Mouse (Mus musculus) gonadal fat pad, adult 2 months (tissue): ENCODE data around the gene Umad1. TPM values are rescaled to one million over a fixed set of nuclear protein-coding genes. Genes with fewer than 3 reads are reported as not detected.
"Not testable (repeated sequence)": the region's sequence is repeated elsewhere in the genome, so short reads cannot be mapped to it uniquely, and the experiment has no call there.

Experiments
- DNase-seq: peaks from one replicate; pipeline ENCODE4 v3.0.0-alpha.2; 2012; ENCODE audit warnings: low read depth
- polyA plus RNA-seq: library from polyadenylated mRNA; depleted of rRNA; stranded (reverse); fragments of >200 nt; gene quantifications from 2 replicates; pipeline ENCODE4 v1.2.3, GENCODE M21; 2012

The Umad1 gene
- polyA plus RNA-seq, 1 experiment: 12.4 TPM

- DNase-seq: no peak
Observed at GRCm38 (mm10) chr6:8312554-8312953, 53.5 kb downstream of the Umad1 start.

GRCm38 (mm10) chr6:8316201-8316600 is 57.1 kb downstream of the Umad1 start:
- no peak for DNase-seq

GRCm38 (mm10) chr6:8319591-8319990 is 60.5 kb downstream of the Umad1 start:
- no peak for DNase-seq

- not testable (repeated sequence) for DNase-seq
Observed at GRCm38 (mm10) chr6:8331496-8331895, 72.4 kb downstream of the Umad1 start.

GRCm38 (mm10) chr6:8333380-8333779 is 74.3 kb downstream of the Umad1 start:
- DNase-seq: no peak

GRCm38 (mm10) chr6:8336487-8337390 is 77.7 kb downstream of the Umad1 start:
- no peak for DNase-seq

- DNase-seq: no peak
Observed at GRCm38 (mm10) chr6:8339453-8339852, 80.4 kb downstream of the Umad1 start.

- no peak for DNase-seq
Observed at GRCm38 (mm10) chr6:8343271-8343670, 84.2 kb downstream of the Umad1 start.

- no peak for DNase-seq
Observed at GRCm38 (mm10) chr6:8345219-8345856, 86.2 kb downstream of the Umad1 start.

- DNase-seq: no peak
Observed at GRCm38 (mm10) chr6:8347154-8347553, 88.1 kb downstream of the Umad1 start.

GRCm38 (mm10) chr6:8348344-8348743 is 89.3 kb downstream of the Umad1 start:
- no peak for DNase-seq

- no peak for DNase-seq
Observed at GRCm38 (mm10) chr6:8349060-8349670, 90.1 kb downstream of the Umad1 start.

GRCm38 (mm10) chr6:8351507-8351906 is 92.4 kb downstream of the Umad1 start:
- DNase-seq: no peak

GRCm38 (mm10) chr6:8352533-8353168 is 93.6 kb downstream of the Umad1 start:
- DNase-seq: peak; percentile 59

GRCm38 (mm10) chr6:8353461-8353860 is 94.4 kb downstream of the Umad1 start:
- no peak for DNase-seq

- DNase-seq: no peak
Observed at GRCm38 (mm10) chr6:8354846-8355245, 95.8 kb downstream of the Umad1 start.

GRCm38 (mm10) chr6:8358232-8358631 is 99.1 kb downstream of the Umad1 start:
- no peak for DNase-seq

- DNase-seq: no peak
Observed at GRCm38 (mm10) chr6:8358782-8359181, 99.7 kb downstream of the Umad1 start.

GRCm38 (mm10) chr6:8360805-8361204 is 101.7 kb downstream of the Umad1 start:
- no peak for DNase-seq

- no peak for DNase-seq
Observed at GRCm38 (mm10) chr6:8364033-8364756, 105.1 kb downstream of the Umad1 start.

GRCm38 (mm10) chr6:8364757-8365150 is 105.7 kb downstream of the Umad1 start:
- no peak for DNase-seq
